Mouse (Mus musculus): ENCODE measurements around the gene Hist1h4a.
A peak's percentile ranks its signal among the peaks of the same experiment; 100 is the strongest.
"Not testable (repeated sequence)": the region's sequence is repeated elsewhere in the genome, so short reads cannot be mapped to it uniquely, and the experiment has no call there.

Gene Hist1h4a

DNA sequence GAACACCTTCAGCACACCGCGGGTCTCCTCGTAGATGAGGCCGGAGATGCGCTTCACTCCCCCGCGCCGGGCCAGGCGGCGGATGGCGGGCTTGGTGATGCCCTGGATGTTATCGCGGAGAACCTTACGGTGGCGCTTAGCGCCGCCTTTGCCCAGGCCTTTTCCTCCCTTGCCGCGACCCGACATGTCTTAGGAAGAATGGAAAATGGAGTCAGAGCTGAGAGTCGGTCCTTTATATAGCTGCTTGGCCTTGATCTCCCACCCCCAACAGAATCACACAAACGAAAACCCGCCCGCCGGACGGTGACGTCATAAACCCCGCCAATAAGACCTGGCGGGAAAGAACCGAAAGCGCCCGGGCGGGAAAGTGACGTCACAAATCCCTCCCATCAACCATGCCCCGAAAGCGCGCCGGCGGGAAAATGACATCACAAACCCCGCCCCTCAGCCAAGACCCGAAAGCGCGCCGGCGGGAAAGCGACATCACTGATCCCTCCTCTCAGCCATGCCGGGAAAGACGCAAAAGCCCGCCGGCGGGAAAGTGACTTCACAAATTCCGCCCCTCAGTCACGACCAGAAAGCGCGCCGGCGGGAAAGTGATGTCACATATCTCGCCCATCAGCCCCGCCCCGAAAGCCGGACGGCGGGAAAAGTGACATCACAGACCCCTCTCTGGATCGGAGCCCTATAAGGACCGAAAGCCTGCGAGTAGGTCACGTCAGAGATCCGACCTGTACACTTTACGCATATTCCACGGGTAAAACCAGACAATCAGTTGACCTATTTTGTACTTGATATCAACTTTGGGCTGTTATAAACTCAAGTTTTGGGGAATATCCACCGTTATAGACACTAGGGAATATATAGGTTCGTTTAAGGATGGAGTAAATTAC lies at the start of gene Hist1h4a:
Gene Hist1h4a, minus strand, starts transcription at position 259 of the 893 bp plus-strand sequence.
- DNase-seq (ENCODE audit: low read depth, low spot score) = peak; percentile 98

- DNase-seq (ENCODE audit: low read depth, low spot score) = no peak
Observed at GRCm38 (mm10) chr13:23806422-23807052, 45.5 kb upstream of the Hist1h4a start, which contains the start of gene Slc17a2. Slc17a2 (plus strand) TSS chr13:23806993.

DNA sequence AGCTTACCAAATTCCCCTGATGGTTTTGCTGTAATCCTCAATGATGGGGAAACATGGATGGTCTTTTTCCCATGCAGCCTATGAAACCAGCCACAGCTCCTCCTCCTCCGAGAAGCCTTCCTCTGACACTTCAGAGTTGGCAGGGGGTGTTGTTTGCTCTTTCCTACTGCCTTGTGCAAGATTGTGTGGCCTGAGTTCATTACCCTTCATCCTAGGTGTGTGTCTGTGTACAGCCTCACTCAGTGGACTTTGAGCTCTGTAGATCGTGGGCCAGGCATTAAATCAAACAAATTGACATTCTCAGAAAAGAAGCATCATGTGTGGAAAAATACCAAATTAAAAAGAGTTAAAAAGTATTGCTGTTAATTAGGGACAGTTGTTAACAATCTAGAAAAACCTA lies 43.5 kb upstream of the Hist1h4a start:
- DNase-seq (ENCODE audit: low read depth, low spot score) = no peak

DNA sequence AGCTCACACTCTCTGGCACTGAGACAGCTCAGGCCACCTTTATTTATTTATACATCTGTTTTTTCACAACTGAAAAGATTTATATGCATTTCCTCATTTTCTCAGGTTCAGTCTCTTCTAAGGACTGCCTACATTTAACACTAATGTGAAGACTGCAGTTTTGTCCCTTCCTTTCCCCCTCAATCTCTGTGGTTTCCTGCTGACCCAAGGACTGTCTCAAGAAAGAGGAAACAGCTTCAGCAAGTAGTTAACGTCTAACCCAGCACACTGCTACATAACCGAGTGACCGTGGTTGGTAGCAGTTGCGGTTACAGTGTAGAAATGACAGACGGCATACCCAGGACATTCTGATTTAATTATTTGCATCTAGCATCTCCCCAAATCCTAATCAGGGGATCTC lies 38.4 kb upstream of the Hist1h4a start:
- DNase-seq (ENCODE audit: low read depth, low spot score) = no peak

DNA sequence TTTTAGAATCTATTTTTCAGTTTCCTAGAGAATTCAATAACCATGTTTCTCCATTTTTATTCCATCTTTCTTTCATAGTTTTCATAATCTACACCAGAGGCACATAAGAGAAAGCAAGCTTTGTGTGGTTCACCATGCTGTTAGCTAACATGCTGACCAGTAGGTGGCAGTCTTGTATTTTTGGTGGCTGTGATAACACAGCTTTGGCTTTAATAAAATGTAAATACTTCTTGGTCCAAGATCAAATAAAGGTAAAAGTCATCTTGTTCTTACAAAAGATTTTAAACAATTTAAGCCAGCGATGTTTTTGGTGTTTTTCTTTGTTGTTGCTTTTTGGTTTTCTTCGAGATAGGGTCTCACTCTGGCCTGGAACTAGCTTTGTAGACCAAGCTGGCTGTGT lies 31.5 kb upstream of the Hist1h4a start:
- peak; percentile 56 for DNase-seq (ENCODE audit: low read depth, low spot score)

DNA sequence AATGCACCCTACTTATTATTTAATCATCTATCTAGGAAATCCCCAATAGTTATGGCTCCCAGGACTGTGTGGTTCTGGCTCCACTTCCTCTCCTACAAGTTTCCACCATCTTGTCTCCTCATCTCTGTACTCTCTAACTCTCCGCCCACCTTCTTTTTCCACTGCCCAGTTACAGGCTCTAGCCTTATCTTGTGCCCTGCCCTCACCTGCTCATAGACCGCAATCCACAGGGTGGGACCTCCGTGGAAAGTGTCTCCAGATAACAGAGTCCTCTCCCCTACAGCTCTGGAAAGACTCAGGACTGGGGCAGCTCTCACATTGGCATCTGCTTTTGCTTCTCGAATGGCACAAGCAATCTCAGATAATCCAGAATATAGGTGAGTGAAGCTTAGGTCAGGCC lies 18.0 kb upstream of the Hist1h4a start:
- DNase-seq (ENCODE audit: low read depth, low spot score) = no peak

DNA sequence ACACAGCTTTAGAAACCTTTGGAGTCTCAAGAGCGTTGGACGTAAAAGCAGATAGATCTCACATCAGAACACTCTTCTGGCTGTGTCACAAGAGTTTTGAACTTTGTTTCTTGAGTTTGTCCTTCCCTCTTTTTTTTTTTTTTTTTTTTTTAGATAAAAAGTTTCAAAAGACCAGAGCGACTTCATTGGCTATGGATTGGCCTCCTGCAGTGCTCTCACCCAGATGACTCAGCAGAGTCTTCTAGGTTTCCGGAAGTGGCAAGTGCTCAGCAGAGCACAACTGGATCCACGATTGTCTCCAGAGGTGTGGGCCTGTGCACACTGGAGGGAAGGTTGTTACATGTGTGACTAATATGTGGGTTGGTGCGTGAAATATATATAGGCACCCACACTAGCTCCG lies 17.3 kb upstream of the Hist1h4a start:
- DNase-seq (ENCODE audit: low read depth, low spot score) = no peak

- DNase-seq (ENCODE audit: low read depth, low spot score) = no peak
Observed at GRCm38 (mm10) chr13:23772561-23773313, 11.7 kb upstream of the Hist1h4a start.

- DNase-seq (ENCODE audit: low read depth, low spot score) = not testable (repeated sequence)
Observed at GRCm38 (mm10) chr13:23769613-23770012, 8.6 kb upstream of the Hist1h4a start, which contains the start of gene Trim38. Trim38 (plus strand) TSS chr13:23769913.

DNA sequence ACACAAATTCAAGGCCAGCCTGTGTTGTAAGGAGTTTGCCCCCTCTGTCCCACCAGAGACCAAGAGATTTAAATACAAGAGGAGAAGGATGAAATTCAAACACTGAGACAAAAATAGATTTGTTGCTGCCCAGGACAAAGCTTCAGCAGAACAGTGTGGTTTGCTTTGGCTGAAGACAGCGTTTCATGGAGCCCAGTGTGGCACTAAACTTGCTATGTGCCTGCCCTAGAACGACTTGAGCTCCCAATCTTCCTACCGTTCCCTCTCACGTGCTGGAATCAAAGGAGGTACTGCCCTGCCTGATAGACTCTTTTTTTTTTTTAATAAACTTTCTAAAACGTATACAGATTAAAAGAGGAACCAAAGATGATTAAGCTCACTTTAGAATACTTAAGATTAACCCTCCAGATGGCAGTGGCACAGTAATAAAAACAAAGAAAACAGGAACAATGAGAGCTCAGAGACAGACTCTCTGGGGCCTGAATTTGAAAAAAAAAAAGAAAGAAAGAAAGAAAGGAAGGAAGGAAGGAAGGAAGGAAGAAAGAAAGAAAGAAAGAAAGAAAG lies 7.9 kb upstream of the Hist1h4a start:
- no peak for DNase-seq (ENCODE audit: low read depth, low spot score)

DNA sequence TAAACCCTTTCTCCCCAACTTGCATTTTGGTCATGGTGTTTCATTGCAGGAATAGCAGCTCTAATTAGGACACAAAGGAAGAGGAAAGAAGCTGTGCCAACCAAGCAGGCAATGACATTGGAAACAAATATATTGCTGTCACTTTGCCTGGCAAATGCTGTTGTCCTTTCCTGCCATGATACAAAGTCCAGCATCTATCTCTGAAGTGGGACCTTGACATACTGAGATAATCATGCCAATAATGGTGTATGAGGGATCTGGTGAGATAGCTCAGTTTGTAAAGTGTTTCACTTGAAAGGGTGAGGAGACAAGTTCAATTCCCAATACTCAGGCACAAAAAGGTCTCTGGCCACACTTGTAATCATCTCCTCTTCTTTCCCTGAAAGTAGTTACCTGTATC lies 5.7 kb upstream of the Hist1h4a start:
- no peak for DNase-seq (ENCODE audit: low read depth, low spot score)

GRCm38 (mm10) chr13:23765172-23765513 lies 4.1 kb upstream of the Hist1h4a start:
- no peak for DNase-seq (ENCODE audit: low read depth, low spot score)

- no peak for DNase-seq (ENCODE audit: low read depth, low spot score)
Observed at GRCm38 (mm10) chr13:23764324-23765171, 3.5 kb upstream of the Hist1h4a start.

DNA sequence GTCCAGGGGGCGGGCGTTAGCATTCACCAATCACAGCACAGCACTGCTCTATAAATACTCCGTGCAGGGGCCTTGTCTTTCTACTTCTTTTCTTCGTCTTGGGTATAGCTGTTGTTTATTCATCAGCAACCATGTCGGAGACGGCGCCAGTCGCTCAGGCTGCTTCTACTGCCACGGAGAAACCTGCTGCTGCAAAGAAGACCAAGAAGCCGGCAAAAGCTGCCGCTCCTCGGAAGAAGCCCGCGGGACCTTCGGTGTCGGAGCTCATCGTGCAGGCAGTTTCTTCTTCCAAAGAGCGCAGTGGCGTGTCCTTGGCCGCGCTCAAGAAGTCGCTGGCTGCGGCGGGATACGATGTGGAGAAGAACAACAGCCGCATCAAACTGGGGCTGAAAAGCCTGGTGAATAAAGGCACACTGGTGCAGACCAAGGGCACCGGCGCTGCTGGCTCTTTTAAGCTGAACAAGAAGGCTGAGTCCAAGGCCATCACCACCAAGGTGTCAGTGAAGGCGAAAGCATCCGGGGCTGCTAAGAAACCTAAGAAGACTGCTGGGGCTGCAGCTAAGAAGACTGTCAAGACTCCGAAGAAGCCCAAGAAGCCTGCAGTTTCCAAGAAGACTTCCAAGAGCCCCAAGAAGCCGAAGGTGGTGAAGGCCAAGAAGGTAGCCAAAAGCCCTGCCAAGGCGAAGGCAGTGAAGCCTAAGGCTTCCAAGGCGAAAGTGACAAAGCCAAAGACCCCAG lies 2.7 kb upstream of the Hist1h4a start, which contains the start of gene Hist1h1a:
Gene Hist1h1a, plus strand, starts transcription at position 81 of the 738 bp plus-strand sequence.
- DNase-seq (ENCODE audit: low read depth, low spot score) = peak; percentile 91

- DNase-seq (ENCODE audit: low read depth, low spot score) = no peak
Observed at GRCm38 (mm10) chr13:23763242-23763585, 2.2 kb upstream of the Hist1h4a start.

DNA sequence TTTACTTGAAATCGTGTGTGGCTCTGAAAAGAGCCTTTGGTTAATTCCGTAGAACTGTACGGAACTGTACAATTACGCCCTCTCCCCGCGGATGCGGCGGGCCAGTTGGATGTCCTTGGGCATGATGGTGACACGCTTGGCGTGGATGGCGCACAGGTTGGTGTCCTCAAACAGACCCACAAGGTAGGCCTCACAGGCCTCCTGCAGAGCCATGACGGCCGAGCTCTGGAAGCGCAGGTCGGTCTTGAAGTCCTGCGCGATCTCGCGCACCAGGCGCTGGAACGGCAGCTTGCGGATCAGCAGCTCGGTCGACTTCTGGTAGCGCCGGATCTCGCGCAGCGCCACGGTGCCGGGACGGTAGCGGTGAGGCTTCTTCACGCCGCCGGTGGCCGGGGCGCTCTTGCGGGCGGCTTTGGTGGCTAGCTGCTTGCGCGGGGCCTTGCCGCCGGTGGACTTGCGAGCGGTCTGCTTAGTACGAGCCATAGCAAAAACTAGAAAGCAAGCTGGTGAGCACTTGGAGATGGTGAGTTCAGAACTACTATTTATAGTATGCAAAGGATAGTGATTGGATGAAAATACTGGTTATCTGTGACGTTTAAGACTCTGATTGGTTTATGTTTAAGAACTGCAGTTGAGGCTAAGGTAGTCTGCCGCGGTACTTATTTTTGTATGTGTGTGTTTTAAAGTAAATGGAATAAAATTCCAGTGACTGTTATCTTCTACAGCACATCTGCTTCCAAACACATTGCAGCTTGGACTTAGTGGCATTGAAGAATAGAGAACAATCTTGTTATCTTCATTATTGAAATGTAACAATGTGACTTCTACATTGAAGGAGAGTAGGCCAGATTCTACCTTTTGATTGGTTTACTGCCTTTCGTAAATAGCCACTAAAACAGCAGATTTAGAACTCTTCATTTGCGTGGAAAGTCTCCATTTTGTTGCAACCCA lies 1.1 kb upstream of the Hist1h4a start, which contains the start of gene Hist1h3a:
Gene Hist1h3a, minus strand, starts transcription at position 516 of the 951 bp plus-strand sequence.
- peak; percentile 91 for DNase-seq (ENCODE audit: low read depth, low spot score)

DNA sequence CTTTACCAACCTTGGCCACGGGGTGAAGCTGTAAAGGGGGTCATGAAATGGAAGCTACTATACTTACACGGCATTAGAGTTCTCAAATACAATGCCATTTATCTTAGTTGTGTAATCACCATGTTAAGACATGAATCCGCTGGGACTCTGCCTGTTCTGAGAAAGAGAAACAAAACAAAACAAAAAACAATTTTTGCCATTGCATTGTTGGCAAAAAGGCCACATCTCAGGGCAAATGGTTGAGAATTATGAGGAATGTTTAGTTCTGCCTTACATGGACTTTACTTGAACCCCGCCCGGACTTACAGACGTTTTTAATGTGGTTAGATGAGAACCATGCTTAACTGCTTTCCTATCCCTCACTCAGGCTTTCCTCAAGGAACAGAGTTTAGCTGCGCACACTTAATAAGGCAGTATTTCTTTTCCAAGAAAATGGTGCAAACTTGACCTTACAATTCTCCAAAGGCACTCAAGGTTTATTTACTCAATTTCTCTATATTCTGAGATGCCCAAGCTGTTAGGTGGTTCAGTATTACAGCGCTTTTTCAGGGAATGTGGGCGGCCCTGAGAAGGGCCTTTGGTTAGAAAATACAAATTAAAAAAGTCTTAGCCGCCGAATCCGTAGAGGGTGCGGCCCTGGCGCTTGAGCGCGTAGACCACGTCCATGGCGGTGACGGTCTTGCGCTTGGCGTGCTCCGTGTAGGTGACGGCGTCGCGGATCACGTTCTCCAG lies 624 bp downstream of the Hist1h4a start:
- DNase-seq (ENCODE audit: low read depth, low spot score) = peak; percentile 41

DNA sequence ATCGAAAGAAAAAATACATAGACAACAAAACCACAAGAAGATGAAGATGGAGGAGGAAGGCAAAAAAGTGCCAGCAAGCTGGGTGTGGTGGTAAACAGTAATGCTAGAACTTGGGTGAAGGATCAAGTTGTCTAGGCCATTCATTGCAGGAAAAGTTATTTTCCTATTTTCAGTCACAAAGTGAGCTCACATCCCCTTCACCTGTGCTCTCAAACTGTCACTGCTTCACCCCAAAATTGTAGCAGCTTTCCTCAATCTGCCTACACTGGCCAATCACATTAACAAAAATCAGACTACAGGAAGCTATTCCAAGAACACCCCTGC lies 1.2 kb downstream of the Hist1h4a start:
- DNase-seq (ENCODE audit: low read depth, low spot score) = peak; percentile 54

All from CD4-positive helper T cell, adult 2 months (primary cell).